Mouse (Mus musculus) lung, postnatal 0 days (tissue): ENCODE measurements around the gene Tmed9.

Experiments
- CTCF ChIP-seq: IDR thresholded peaks from 2 replicates; pipeline ENCODE4 v1.5.1; 2016; ENCODE audit warnings: antibody characterized with exemption, mild to moderate bottlenecking
- EP300 ChIP-seq: IDR thresholded peaks from 2 replicates; pipeline ENCODE4 v1.6.1; 2016; ENCODE audit warnings: antibody characterized with exemption, mild to moderate bottlenecking, control low read depth

GRCm38 (mm10) chr13:55527834-55528772, 45.4 kb upstream of the Tmed9 start:
- TF ChIP-seq CTCF (no peak), EP300 (no peak)
